Mouse (Mus musculus) heart, embryonic 12.5 days (tissue): ENCODE data around the gene Slc7a15. TPM values are rescaled to one million over a fixed set of nuclear protein-coding genes. Genes with fewer than 3 reads are reported as not detected.
A peak's percentile ranks its signal among the peaks of the same experiment; 100 is the strongest.
"Not testable (repeated sequence)": the region's sequence is repeated elsewhere in the genome, so short reads cannot be mapped to it uniquely, and the experiment has no call there.

Experiments used
- ATAC-seq: fragments of 200-750 bp; cut with Nextera tagmentation; 2 replicates; pipeline ENCODE4 v1.8.0; 2017; ENCODE audit warnings: moderate TSS enrichment, moderate library complexity; ENCODE audit not compliant: insufficient number of reproducible peaks, low FRiP score
- H3K27ac ChIP-seq: fragments of 300-500 bp; sonication (generic); 2 replicates; pipeline ENCODE4 v1.5.1; 2016; ENCODE audit warnings: mild to moderate bottlenecking, moderate library complexity; ENCODE audit not compliant: poor library complexity, severe bottlenecking
- H3K27me3 ChIP-seq: fragments of 300-500 bp; sonication (generic); replicated peaks from 2 replicates; pipeline ENCODE4 v1.6.1; 2016; ENCODE audit warnings: mild to moderate bottlenecking, moderate library complexity
- H3K36me3 ChIP-seq: fragments of 300-500 bp; sonication (generic); 2 replicates; pipeline ENCODE4 v1.6.1; 2016; ENCODE audit warnings: mild to moderate bottlenecking, moderate library complexity
- H3K4me1 ChIP-seq: fragments of 300-500 bp; sonication (generic); replicated peaks from 2 replicates; pipeline ENCODE4 v1.6.1; 2016; ENCODE audit warnings: mild to moderate bottlenecking
- H3K4me2 ChIP-seq: fragments of 300-500 bp; sonication (generic); 2 replicates; pipeline ENCODE4 v1.6.1; 2016; ENCODE audit warnings: mild to moderate bottlenecking, moderate library complexity
- H3K4me3 ChIP-seq: fragments of 300-500 bp; sonication (generic); 2 replicates; pipeline ENCODE4 v1.5.1; 2016; ENCODE audit warnings: mild to moderate bottlenecking
- H3K9ac ChIP-seq: fragments of 300-500 bp; sonication (generic); 2 replicates; pipeline ENCODE4 v1.6.1; 2016; ENCODE audit warnings: mild to moderate bottlenecking, moderate library complexity
- H3K9me3 ChIP-seq: fragments of 300-500 bp; sonication (generic); replicated peaks from 2 replicates; pipeline ENCODE4 v1.6.1; 2016; ENCODE audit warnings: mild to moderate bottlenecking, moderate library complexity
- WGBS: fragments of 180-500 bp; shearing (Covaris S2); methylation state at CpG from one replicate; pipeline ENCODE4 v1.1.7; 2016; 5-methylcytosine and 5-hydroxymethylcytosine counted together
- polyA plus RNA-seq: library from polyadenylated mRNA; unstranded; fragments of >200 nt; fragmentation: Nextera tagmentation; extraction: Ambion mirVana; gene quantifications from 2 replicates; pipeline ENCODE4 v1.2.1, GENCODE M21; 2016

Gene Slc7a15
- polyA plus RNA-seq, 1 experiment from 2014 or later: not detected

GRCm38 (mm10) chr12:8629537-8629936 lies 30.7 kb upstream of the Slc7a15 start:
- Histone ChIP-seq H3K27me3 (no peaks in the 10 kb centered on the region), H3K9me3 (no peaks in the 10 kb centered on the region), H3K9ac (no peak overlapping the region), H3K36me3 (no peaks in the 10 kb centered on the region), H3K4me1 (no peaks in the 10 kb centered on the region), H3K27ac (no peak overlapping the region), H3K4me3 (no peak overlapping the region), H3K4me2 (no peak overlapping the region)
- 94% methylated on average over 6 of the region's 6 CpGs for WGBS
- ATAC-seq: no peak

DNA sequence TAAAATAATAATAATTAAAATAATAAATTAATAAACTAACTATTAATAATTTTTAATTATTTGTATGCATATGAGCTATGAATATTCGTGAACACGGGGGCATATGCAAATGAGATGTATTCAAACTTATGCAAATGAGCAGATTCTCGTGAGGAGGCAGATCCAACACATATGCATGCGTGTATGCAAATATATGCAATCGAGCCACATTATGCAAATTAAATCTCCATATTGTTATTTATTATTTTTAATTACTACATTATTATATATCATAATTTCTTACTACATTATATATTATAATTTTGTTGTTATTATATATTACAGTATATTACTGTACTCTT lies 21.8 kb upstream of the Slc7a15 start:
- H3K9ac ChIP-seq: no peak overlapping the region
- no peaks in the 10 kb centered on the region; the same call in 1 of the 2 replicates for H3K9me3 ChIP-seq
- no peak for ATAC-seq
- WGBS: 89% methylated on average over 5 of the region's 5 CpGs
- H3K36me3 ChIP-seq: peaks cover 5% of the 10 kb centered on the region; the same call in 1 of the 2 replicates
- H3K4me2 ChIP-seq: no peak overlapping the region
- no peak overlapping the region for H3K4me3 ChIP-seq
- H3K4me1 ChIP-seq: no peaks in the 10 kb centered on the region
- no peak overlapping the region for H3K27ac ChIP-seq
- no peaks in the 10 kb centered on the region for H3K27me3 ChIP-seq

DNA sequence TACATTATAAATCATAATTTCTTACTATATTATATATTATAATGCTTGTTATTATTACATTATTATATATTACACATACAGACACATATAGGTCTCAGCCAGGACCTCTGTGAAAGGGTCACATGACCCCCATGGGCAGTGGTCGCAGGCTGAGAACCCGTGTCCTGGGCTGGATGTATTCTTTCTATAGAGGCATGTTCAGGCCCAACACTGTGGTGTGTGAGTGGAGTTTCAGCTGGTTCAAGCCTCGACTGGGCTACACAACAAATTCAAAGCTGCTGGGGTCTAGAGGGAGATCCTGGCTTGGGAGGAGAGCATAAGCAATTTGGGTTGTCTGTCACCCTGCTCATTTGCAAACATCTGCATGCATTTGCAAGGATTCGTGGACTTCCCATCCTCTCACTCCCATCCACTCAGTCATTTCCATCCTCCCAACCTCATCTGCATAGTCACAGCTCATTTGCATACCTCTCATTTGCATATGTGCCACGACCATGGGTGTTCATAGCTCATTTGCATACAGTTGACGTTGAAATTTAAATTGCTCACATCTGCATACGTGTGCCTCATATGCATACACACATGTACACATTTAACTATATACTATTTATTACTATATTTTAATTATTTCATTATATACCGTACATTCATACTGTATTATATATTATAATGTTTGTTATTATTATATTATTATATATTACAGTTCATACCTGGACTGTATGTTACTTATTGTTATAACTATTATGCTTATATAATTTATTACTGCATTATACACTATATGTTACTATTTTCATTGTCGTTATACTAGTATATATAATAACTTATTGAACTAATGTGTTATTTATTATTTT lies 21.2 kb upstream of the Slc7a15 start:
- WGBS: 90% methylated on average over 9 of the region's 9 CpGs

GRCm38 (mm10) chr12:8618271-8618670 lies 19.4 kb upstream of the Slc7a15 start:
- no peak overlapping the region for H3K9ac ChIP-seq
- no peaks in the 10 kb centered on the region for H3K4me1 ChIP-seq
- H3K27ac ChIP-seq: no peak overlapping the region
- H3K4me3 ChIP-seq: no peak overlapping the region
- no peaks in the 10 kb centered on the region for H3K27me3 ChIP-seq
- no peak for ATAC-seq
- H3K4me2 ChIP-seq: no peak overlapping the region
- H3K9me3 ChIP-seq: no peaks in the 10 kb centered on the region; the same call in 1 of the 2 replicates
- 88% methylated on average over 3 of the region's 3 CpGs for WGBS
- H3K36me3 ChIP-seq: peaks cover 5% of the 10 kb centered on the region; the same call in 1 of the 2 replicates

More for the DNA sequence above, 21.2 kb upstream of the Slc7a15 start:
- Histone ChIP-seq H3K27ac (no peak overlapping the region), H3K4me3 (no peak overlapping the region), H3K9ac (no peak overlapping the region), H3K27me3 (no peaks in the 10 kb centered on the region), H3K4me2 (no peak overlapping the region), H3K9me3 (no peaks in the 10 kb centered on the region; the same call in 1 of the 2 replicates), H3K36me3 (peaks cover 5% of the 10 kb centered on the region; the same call in 1 of the 2 replicates), H3K4me1 (no peaks in the 10 kb centered on the region)
- no peak for ATAC-seq

DNA sequence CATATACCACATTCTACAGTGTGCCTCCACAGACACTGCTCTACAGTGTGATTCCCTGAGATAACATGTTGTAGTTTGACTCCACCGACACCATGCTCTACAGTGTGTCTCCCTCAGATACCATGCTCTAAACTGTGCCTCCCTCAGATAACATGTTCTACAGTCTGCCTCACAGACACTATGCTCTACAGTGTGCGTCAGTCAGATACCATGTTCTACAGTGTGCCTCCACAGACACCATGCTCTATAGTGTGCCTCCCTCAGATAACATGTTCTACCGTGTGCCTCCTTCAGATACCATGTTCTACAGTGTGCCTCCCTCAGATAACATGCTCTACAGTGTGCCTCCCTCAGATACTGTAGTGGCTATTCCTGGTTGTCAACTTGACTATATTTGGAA lies 10.2 kb upstream of the Slc7a15 start:
- 65% methylated on average over 3 of the region's 3 CpGs for WGBS
- no peaks in the 10 kb centered on the region for H3K36me3 ChIP-seq
- H3K9ac ChIP-seq: no peak overlapping the region
- peaks cover 3% of the 10 kb centered on the region; the same call in 1 of the 2 replicates for H3K9me3 ChIP-seq
- no peak for ATAC-seq
- no peak overlapping the region for H3K27ac ChIP-seq
- no peak overlapping the region for H3K4me2 ChIP-seq
- H3K27me3 ChIP-seq: no peaks in the 10 kb centered on the region
- no peaks in the 10 kb centered on the region for H3K4me1 ChIP-seq
- no peak overlapping the region for H3K4me3 ChIP-seq

- Histone ChIP-seq H3K27me3 (no peaks in the 10 kb centered on the region), H3K9ac (no peak overlapping the region), H3K4me2 (no peak overlapping the region), H3K4me1 (no peaks in the 10 kb centered on the region), H3K27ac (no peak overlapping the region), H3K9me3 (peaks cover 26% of the 10 kb centered on the region), H3K4me3 (no peak overlapping the region), H3K36me3 (no peaks in the 10 kb centered on the region)
- ATAC-seq: no peak
- WGBS: 89% methylated on average over 7 of the region's 7 CpGs
These were observed 3.3 kb downstream of the Slc7a15 start for GRCm38 (mm10) chr12:8595611-8596010.

- not testable (repeated sequence) for H3K36me3 ChIP-seq, H3K27me3 ChIP-seq, H3K4me3 ChIP-seq, H3K27ac ChIP-seq, H3K4me2 ChIP-seq, ATAC-seq, H3K9me3 ChIP-seq, H3K9ac ChIP-seq, H3K4me1 ChIP-seq
- 96% methylated on average over 2 of the region's 2 CpGs for WGBS
These were observed 7.5 kb downstream of the Slc7a15 start for GRCm38 (mm10) chr12:8591326-8591725.

DNA sequence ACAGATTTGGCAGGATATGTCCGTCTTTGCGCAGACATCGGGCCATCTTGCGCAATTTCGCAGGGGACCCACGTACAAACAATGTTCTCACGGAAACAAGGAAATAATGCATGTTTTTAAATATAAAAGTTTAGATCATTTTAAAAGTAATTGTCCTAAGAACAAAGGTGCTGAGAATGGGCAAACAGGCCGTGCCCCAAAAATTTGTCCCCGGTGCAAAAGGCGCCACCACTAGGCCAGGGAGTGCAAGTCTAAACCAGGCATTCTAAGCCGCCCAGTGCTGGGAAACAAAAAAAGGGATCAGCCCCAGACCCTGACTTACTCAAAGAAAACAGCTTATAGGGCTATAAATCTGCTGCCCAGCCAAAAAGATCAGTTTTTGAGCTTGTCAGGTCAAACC lies 25.5 kb downstream of the Slc7a15 start:
- no peak overlapping the region for H3K9ac ChIP-seq
- no peak for ATAC-seq
- H3K36me3 ChIP-seq: no peaks in the 10 kb centered on the region
- no peaks in the 10 kb centered on the region for H3K27me3 ChIP-seq
- H3K4me2 ChIP-seq: no peak overlapping the region; the same call in 1 of the 2 replicates
- no peak overlapping the region for H3K27ac ChIP-seq
- H3K9me3 ChIP-seq: no peaks in the 10 kb centered on the region
- H3K4me1 ChIP-seq: no peaks in the 10 kb centered on the region
- H3K4me3 ChIP-seq: no peak overlapping the region
- 80% methylated on average over 11 of the region's 11 CpGs for WGBS

DNA sequence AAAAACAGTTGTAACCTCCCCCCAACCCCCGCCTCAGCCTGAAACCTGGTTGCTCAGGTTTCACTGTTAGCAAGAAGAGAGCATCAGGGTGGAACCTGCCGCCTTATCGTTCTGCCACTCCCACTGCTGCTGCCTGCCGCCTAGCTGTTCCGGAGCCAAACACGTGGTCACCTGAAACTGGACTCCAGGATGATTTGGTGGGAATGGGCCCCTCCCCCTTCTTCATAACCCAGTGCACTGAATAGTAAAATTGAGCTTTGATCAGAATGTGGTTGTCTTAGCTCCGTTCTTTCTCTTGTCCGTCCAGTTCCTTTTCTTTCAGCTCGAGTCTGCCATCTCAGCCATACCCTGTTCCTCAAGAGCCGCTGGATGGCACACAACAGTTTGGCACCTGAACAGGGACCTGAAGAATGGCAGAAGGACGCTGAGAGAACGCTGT lies 26.9 kb downstream of the Slc7a15 start:
- 32% methylated on average over 12 of the region's 12 CpGs for WGBS
- not testable (repeated sequence) for ATAC-seq, H3K4me1 ChIP-seq, H3K27me3 ChIP-seq, H3K9ac ChIP-seq, H3K9me3 ChIP-seq, H3K27ac ChIP-seq, H3K36me3 ChIP-seq, H3K4me3 ChIP-seq
- H3K4me2 ChIP-seq: peak overlapping the region; percentile 40

DNA sequence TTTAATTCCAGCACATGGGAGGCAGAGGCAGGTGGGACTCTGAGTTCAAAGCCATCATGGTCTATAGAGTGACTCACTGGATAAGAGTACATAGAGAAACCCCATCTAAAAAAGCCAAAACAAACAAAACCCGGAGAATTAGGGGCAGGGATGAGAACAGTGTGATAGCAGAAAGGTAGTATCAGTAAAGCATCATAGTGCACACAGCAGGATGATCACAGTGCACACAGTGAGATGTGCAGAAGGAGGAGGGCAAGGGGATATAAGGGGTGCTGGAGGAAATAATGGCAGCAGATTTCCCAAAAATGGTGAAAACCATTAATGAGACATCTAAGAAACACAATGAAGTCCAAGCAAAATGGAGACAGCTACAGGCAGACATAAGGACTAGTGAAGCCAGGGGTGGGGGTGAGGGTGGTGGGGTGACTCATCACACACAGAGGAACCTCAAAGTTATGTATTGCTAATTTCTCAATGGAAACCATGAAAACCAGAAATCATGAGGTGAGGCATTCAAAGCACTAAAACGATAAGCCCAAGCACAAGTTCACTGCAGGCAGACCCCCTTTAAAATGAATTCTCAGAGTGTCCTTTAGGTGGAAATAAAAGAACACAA lies 27.5 kb downstream of the Slc7a15 start:
- peak overlapping the region; percentile 40 for H3K4me2 ChIP-seq
- ATAC-seq: not testable (repeated sequence)
- WGBS: 58% methylated on average over 2 of the region's 2 CpGs

GRCm38 (mm10) chr12:8562213-8562612 lies 36.7 kb downstream of the Slc7a15 start:
- H3K4me2 ChIP-seq, H3K9ac ChIP-seq, H3K36me3 ChIP-seq, H3K4me1 ChIP-seq, H3K9me3 ChIP-seq, H3K27ac ChIP-seq, H3K4me3 ChIP-seq, H3K27me3 ChIP-seq, ATAC-seq: not testable (repeated sequence)
- WGBS: 80% methylated on average over 8 of the region's 8 CpGs

More for the DNA sequence above, 27.5 kb downstream of the Slc7a15 start:
- H3K27me3 ChIP-seq, H3K9me3 ChIP-seq, H3K36me3 ChIP-seq, H3K4me3 ChIP-seq, H3K9ac ChIP-seq, H3K27ac ChIP-seq, H3K4me1 ChIP-seq: not testable (repeated sequence)
